Mouse (Mus musculus): ENCODE data around the gene Rexo1.

- no peak for TF ChIP-seq GATA1 (IDR thresholded peaks at IDR 0.05; ENCODE audit: borderline replicate concordance, low read length)
- no peak for TF ChIP-seq FLI1 (IDR thresholded peaks at IDR 0.05; ENCODE audit: low read length)
These were observed 48.9 kb upstream of the Rexo1 start for GRCm38 (mm10) chr10:80610116-80610785.
